Mouse (Mus musculus) hindbrain, embryonic 14.5 days (tissue): ENCODE measurements around the gene Arntl. TPM values are rescaled to one million over a fixed set of nuclear protein-coding genes. Genes with fewer than 3 reads are reported as not detected.

ENCODE experiments used
- ATAC-seq: fragments of 200-750 bp; cut with Nextera tagmentation; 2 replicates; pipeline ENCODE4 v1.8.0; 2017; ENCODE audit warnings: moderate number of reproducible peaks, mild to moderate bottlenecking, moderate TSS enrichment, moderate library complexity; ENCODE audit not compliant: low FRiP score
- DNase-seq: peaks from one replicate; pipeline ENCODE4 v3.0.0-alpha.2; 2015; ENCODE audit warnings: low spot score
- H3K27ac ChIP-seq: fragments of 300-500 bp; sonication (generic); 2 replicates; pipeline ENCODE4 v1.5.1; 2014; ENCODE audit warnings: mild to moderate bottlenecking, moderate library complexity
- H3K27me3 ChIP-seq: fragments of 300-500 bp; sonication (generic); 2 replicates; pipeline ENCODE4 v1.6.1; 2014; ENCODE audit warnings: mild to moderate bottlenecking, low read length, mixed read lengths; ENCODE audit not compliant: control insufficient read depth, insufficient read depth
- H3K36me3 ChIP-seq: fragments of 300-500 bp; sonication (generic); replicated peaks from 2 replicates; pipeline ENCODE4 v1.6.1; 2014; ENCODE audit not compliant: control insufficient read depth, insufficient read depth
- H3K4me1 ChIP-seq: fragments of 300-500 bp; sonication (generic); replicated peaks from 2 replicates; pipeline ENCODE4 v1.6.1; 2014; ENCODE audit warnings: antibody characterized with exemption, low read length, mixed read lengths; ENCODE audit not compliant: control insufficient read depth, insufficient read depth
- H3K4me2 ChIP-seq: fragments of 300-500 bp; sonication (generic); replicated peaks from 2 replicates; pipeline ENCODE4 v1.6.1; 2014; ENCODE audit warnings: mild to moderate bottlenecking, moderate library complexity
- H3K4me3 ChIP-seq: fragments of 300-500 bp; sonication (generic); replicated peaks from 2 replicates; pipeline ENCODE4 v1.5.1; 2014; ENCODE audit warnings: mild to moderate bottlenecking, low read length
- H3K9ac ChIP-seq: fragments of 300-500 bp; sonication (generic); 2 replicates; pipeline ENCODE4 v1.6.1; 2014
- H3K9me3 ChIP-seq: fragments of 300-500 bp; sonication (generic); 2 replicates; pipeline ENCODE4 v1.6.1; 2016; ENCODE audit warnings: low read length; ENCODE audit not compliant: control insufficient read depth
- WGBS: fragments of 180-500 bp; shearing (Covaris S2); extraction: QIAGEN DNeasy Blood & Tissue Kit; methylation state at CpG from one replicate; pipeline ENCODE4 v1.1.7; 2014; 5-methylcytosine and 5-hydroxymethylcytosine counted together
- polyA plus RNA-seq: library from polyadenylated mRNA; unstranded; fragments of >200 nt; fragmentation: Nextera tagmentation; extraction: Ambion mirVana; gene quantifications from 2 replicates; pipeline ENCODE4 v1.2.1, GENCODE M21; 2014

Arntl gene
- polyA plus RNA-seq, 1 experiment from 2014 or later = 16.9 TPM

- H3K4me1 ChIP-seq = peaks cover 24% of the 10 kb centered on the region; the same call in 1 of the 2 replicates
- H3K27me3 ChIP-seq = no peaks in the 10 kb centered on the region
- 0 out of 2 replicates have a peak overlapping the region, but pooled peaks have one; percentile 32 for H3K27ac ChIP-seq
- 61% methylated on average over 6 of the region's 6 CpGs for WGBS
- ATAC-seq (no peak), DNase-seq (peak; percentile 42)
- H3K4me2 ChIP-seq = no peak overlapping the region
- no peak overlapping the region for H3K4me3 ChIP-seq
- H3K36me3 ChIP-seq = no peaks in the 10 kb centered on the region
- H3K9me3 ChIP-seq = no peaks in the 10 kb centered on the region
- no peak overlapping the region for H3K9ac ChIP-seq
Observed at GRCm38 (mm10) chr7:113242688-113243087, 35.4 kb downstream of the Arntl start.

DNA sequence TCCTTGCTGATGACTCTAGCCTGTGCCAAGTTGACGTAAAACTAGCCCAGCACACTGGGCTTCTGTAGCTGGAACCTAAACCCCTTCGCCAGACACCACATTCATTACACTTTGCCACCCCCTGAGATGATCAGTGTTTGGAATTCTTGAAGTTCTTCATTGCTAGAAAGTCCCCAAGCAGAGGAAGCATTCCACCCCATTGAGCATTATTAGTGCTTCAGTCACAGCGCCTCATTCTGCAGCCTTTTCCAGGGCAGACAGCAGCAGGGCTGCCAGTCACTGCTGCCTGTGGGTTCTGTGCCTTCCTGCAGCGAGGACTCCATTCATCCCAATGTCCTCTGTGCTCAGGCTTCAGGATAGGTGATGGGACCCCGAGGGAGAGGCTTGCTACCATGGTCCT is 37.9 kb downstream of the Arntl start:
- H3K27ac ChIP-seq = no peak overlapping the region
- no peak for ATAC-seq
- H3K9me3 ChIP-seq = no peaks in the 10 kb centered on the region
- no peak overlapping the region for H3K9ac ChIP-seq
- H3K4me3 ChIP-seq = no peak overlapping the region
- no peaks in the 10 kb centered on the region for H3K36me3 ChIP-seq
- no peaks in the 10 kb centered on the region for H3K27me3 ChIP-seq
- WGBS = 64% methylated on average over 5 of the region's 5 CpGs
- no peak overlapping the region for H3K4me2 ChIP-seq
- no peak for DNase-seq
- H3K4me1 ChIP-seq = peaks cover 42% of the 10 kb centered on the region; the same call in 1 of the 2 replicates

GRCm38 (mm10) chr7:113246512-113246911 is 39.2 kb downstream of the Arntl start:
- WGBS = 87% methylated on average over 4 of the region's 4 CpGs

GRCm38 (mm10) chr7:113247167-113247566 is 39.9 kb downstream of the Arntl start:
- no peak for ATAC-seq
- Histone ChIP-seq H3K4me2 (no peak overlapping the region), H3K9me3 (no peaks in the 10 kb centered on the region), H3K4me1 (peaks cover 44% of the 10 kb centered on the region), H3K4me3 (no peak overlapping the region), H3K27me3 (no peaks in the 10 kb centered on the region), H3K9ac (no peak overlapping the region), H3K36me3 (no peaks in the 10 kb centered on the region), H3K27ac (no peak overlapping the region)
- WGBS = 79% methylated on average over 5 of the region's 5 CpGs
- no peak for DNase-seq

More at GRCm38 (mm10) chr7:113246512-113246911, 39.2 kb downstream of the Arntl start:
- no peak overlapping the region for H3K4me2 ChIP-seq
- no peaks in the 10 kb centered on the region for H3K9me3 ChIP-seq
- H3K27ac ChIP-seq = no peak overlapping the region
- no peaks in the 10 kb centered on the region for H3K36me3 ChIP-seq
- H3K27me3 ChIP-seq = no peaks in the 10 kb centered on the region
- H3K9ac ChIP-seq = no peak overlapping the region
- ATAC-seq (no peak), DNase-seq (no peak)
- peaks cover 44% of the 10 kb centered on the region for H3K4me1 ChIP-seq
- H3K4me3 ChIP-seq = no peak overlapping the region

- DNase-seq (peak; percentile 69), ATAC-seq (no peak)
- H3K4me1 ChIP-seq = peaks cover 43% of the 10 kb centered on the region
Observed at GRCm38 (mm10) chr7:113249134-113249825, 42.0 kb downstream of the Arntl start.

GRCm38 (mm10) chr7:113250433-113250991 is 43.2 kb downstream of the Arntl start:
- DNase-seq (peak; percentile 48), ATAC-seq (peak; percentile 61)
- H3K27ac ChIP-seq = peak overlapping the region; percentile 76
- H3K4me3 ChIP-seq = no peak overlapping the region
- no peak overlapping the region for H3K9ac ChIP-seq
- no peaks in the 10 kb centered on the region for H3K9me3 ChIP-seq
- H3K36me3 ChIP-seq = no peaks in the 10 kb centered on the region
- peaks cover 43% of the 10 kb centered on the region for H3K4me1 ChIP-seq
- H3K27me3 ChIP-seq = no peaks in the 10 kb centered on the region
- 52% methylated on average over 3 of the region's 3 CpGs for WGBS
- H3K4me2 ChIP-seq = no peak overlapping the region

More at GRCm38 (mm10) chr7:113249134-113249825, 42.0 kb downstream of the Arntl start:
- Histone ChIP-seq H3K36me3 (no peaks in the 10 kb centered on the region), H3K9ac (no peak overlapping the region), H3K4me3 (no peak overlapping the region), H3K27ac (peak overlapping the region; percentile 76; the same call in 1 of the 2 replicates), H3K27me3 (no peaks in the 10 kb centered on the region), H3K9me3 (no peaks in the 10 kb centered on the region), H3K4me2 (no peak overlapping the region)
- WGBS = 49% methylated on average over 16 of the region's 16 CpGs

DNA sequence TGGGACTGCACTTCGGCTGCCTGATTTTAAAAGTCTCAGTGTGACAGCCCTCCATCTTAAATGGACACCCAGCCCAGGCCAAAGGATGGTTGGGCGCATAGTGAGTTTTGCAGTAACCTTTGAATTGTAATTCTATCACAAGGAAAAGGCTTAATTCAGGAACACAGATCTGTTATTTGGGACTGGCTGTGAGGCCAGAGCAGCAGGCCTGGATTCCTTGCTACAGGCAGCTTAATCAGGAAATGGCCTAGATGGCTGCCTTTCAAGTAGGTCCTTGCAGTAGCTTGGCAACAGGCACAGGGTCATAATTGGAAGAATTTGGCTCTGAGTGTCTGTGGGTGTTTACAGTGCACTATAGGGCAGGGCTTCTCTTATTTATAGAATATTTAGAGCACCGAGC is 43.7 kb downstream of the Arntl start:
- WGBS = 45% methylated on average over 3 of the region's 3 CpGs
- Histone ChIP-seq H3K27ac (peak overlapping the region; percentile 76), H3K27me3 (no peaks in the 10 kb centered on the region), H3K4me3 (no peak overlapping the region), H3K36me3 (no peaks in the 10 kb centered on the region), H3K4me1 (peaks cover 43% of the 10 kb centered on the region), H3K9ac (no peak overlapping the region), H3K9me3 (no peaks in the 10 kb centered on the region), H3K4me2 (no peak overlapping the region)
- DNase-seq (peak; percentile 67), ATAC-seq (peak; percentile 64; the same call in 1 of the 2 replicates)

GRCm38 (mm10) chr7:113251554-113251953 is 44.3 kb downstream of the Arntl start:
- ATAC-seq (no peak), DNase-seq (no peak)
- H3K4me2 ChIP-seq = no peak overlapping the region
- peaks cover 43% of the 10 kb centered on the region for H3K4me1 ChIP-seq
- H3K36me3 ChIP-seq = no peaks in the 10 kb centered on the region
- H3K4me3 ChIP-seq = no peak overlapping the region
- H3K9me3 ChIP-seq = no peaks in the 10 kb centered on the region
- WGBS = 63% methylated on average over 6 of the region's 6 CpGs
- peak overlapping the region; percentile 76 for H3K27ac ChIP-seq
- no peak overlapping the region for H3K9ac ChIP-seq
- no peaks in the 10 kb centered on the region for H3K27me3 ChIP-seq

DNA sequence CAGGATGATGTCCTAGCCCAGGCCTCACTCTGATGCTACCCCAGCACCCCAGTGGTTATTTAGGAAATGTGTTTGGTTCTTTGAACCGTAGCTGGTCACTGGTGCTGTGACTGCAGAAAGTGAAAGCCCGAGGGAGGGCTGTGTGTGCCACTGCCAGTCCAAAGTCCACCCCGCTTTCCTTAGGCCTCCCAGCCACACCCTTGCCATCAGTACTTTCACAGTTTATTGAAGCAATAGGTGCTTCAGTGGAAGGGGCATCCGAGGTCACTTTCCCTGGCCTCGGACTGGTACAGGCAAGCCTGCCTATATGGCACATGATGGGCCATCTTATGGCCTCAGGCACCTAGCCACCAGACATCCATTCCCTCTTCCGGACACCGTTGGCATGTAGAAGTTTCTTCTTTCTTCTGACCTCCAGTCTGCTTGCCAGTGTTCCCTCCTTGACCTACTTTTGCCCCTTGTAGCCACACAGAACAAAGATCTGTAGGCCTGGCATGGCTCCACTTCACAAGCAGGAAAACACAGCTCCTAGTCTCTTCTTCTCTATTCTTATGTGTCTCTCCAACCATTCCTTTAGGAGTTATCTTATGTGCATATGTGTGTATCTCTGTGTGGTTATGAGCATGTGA is 46.6 kb downstream of the Arntl start:
- no peak overlapping the region for H3K9ac ChIP-seq
- H3K27ac ChIP-seq = no peak overlapping the region
- H3K4me3 ChIP-seq = no peak overlapping the region
- ATAC-seq (no peak), DNase-seq (no peak)
- no peaks in the 10 kb centered on the region for H3K36me3 ChIP-seq
- 96% methylated on average over 7 of the region's 7 CpGs for WGBS
- no peak overlapping the region for H3K4me2 ChIP-seq
- H3K27me3 ChIP-seq = no peaks in the 10 kb centered on the region
- no peaks in the 10 kb centered on the region for H3K9me3 ChIP-seq
- H3K4me1 ChIP-seq = peaks cover 37% of the 10 kb centered on the region
